Mouse (Mus musculus) liver, embryonic 12.5 days (tissue): Measurements from ENCODE around the gene Spon1. TPM values are rescaled to one million over a fixed set of nuclear protein-coding genes. Genes with fewer than 3 reads are reported as not detected.

Source experiments
- ATAC-seq: fragments of 200-750 bp; cut with Nextera tagmentation; 2 replicates; pipeline ENCODE4 v1.8.0; 2017; ENCODE audit warnings: moderate number of reproducible peaks, mild to moderate bottlenecking, moderate library complexity
- H3K27ac ChIP-seq: fragments of 300-500 bp; sonication (generic); 2 replicates; pipeline ENCODE4 v1.5.1; 2016; ENCODE audit warnings: mild to moderate bottlenecking
- H3K27me3 ChIP-seq: fragments of 300-500 bp; sonication (generic); replicated peaks from 2 replicates; pipeline ENCODE4 v1.6.1; 2016; ENCODE audit warnings: mild to moderate bottlenecking, moderate library complexity
- H3K36me3 ChIP-seq: fragments of 300-500 bp; sonication (generic); 2 replicates; pipeline ENCODE4 v1.6.1; 2016; ENCODE audit warnings: mild to moderate bottlenecking, moderate library complexity
- H3K4me1 ChIP-seq: fragments of 300-500 bp; sonication (generic); 2 replicates; pipeline ENCODE4 v1.6.1; 2016
- H3K4me2 ChIP-seq: fragments of 300-500 bp; sonication (generic); 2 replicates; pipeline ENCODE4 v1.6.1; 2016; ENCODE audit warnings: mild to moderate bottlenecking, moderate library complexity
- H3K4me3 ChIP-seq: fragments of 300-500 bp; sonication (generic); 2 replicates; pipeline ENCODE4 v1.5.1; 2016; ENCODE audit warnings: mild to moderate bottlenecking, moderate library complexity
- H3K9ac ChIP-seq: fragments of 300-500 bp; sonication (generic); 2 replicates; pipeline ENCODE4 v1.6.1; 2016; ENCODE audit warnings: mild to moderate bottlenecking, moderate library complexity
- H3K9me3 ChIP-seq: fragments of 300-500 bp; sonication (generic); replicated peaks from 2 replicates; pipeline ENCODE4 v1.6.1; 2016; ENCODE audit warnings: mild to moderate bottlenecking, moderate library complexity
- WGBS: fragments of 180-500 bp; shearing (Covaris S2); methylation state at CpG from one replicate; pipeline ENCODE4 v1.1.7; 2016; ENCODE audit not compliant: insufficient replicate concordance; 5-methylcytosine and 5-hydroxymethylcytosine counted together
- polyA plus RNA-seq: library from polyadenylated mRNA; unstranded; fragments of >200 nt; fragmentation: Nextera tagmentation; extraction: Ambion mirVana; gene quantifications from 2 replicates; pipeline ENCODE4 v1.2.1, GENCODE M21; 2016

The Spon1 gene
- polyA plus RNA-seq, 1 experiment from 2014 or later: 1.8 TPM

DNA sequence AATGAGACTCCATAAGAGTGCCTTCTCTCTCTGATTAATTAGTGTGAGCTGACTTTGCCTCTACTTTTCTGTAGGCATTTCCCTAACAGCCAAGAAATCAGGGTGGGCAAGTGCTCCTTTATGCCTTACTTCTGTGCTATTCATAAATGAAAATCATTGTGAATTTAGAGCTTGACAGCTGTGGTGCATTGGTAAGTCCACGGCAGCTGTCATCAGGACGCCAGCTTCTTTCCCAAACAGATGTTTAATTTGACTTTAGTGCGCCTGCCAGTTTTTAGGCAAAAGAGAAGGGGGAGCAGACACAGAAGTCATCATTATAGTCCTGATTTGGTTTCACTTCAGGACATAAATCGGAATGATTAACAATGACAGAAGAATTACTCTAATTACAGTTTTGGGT is 84.6 kb downstream of the Spon1 start:
- Histone ChIP-seq H3K27me3 (no peaks in the 10 kb centered on the region), H3K27ac (no peak overlapping the region), H3K4me3 (no peak overlapping the region), H3K9me3 (no peaks in the 10 kb centered on the region), H3K4me1 (peaks cover 7% of the 10 kb centered on the region; the same call in 1 of the 2 replicates), H3K4me2 (no peak overlapping the region), H3K36me3 (no peaks in the 10 kb centered on the region), H3K9ac (no peak overlapping the region)
- 62% methylated on average over 4 of the region's 4 CpGs for WGBS
- ATAC-seq: no peak

DNA sequence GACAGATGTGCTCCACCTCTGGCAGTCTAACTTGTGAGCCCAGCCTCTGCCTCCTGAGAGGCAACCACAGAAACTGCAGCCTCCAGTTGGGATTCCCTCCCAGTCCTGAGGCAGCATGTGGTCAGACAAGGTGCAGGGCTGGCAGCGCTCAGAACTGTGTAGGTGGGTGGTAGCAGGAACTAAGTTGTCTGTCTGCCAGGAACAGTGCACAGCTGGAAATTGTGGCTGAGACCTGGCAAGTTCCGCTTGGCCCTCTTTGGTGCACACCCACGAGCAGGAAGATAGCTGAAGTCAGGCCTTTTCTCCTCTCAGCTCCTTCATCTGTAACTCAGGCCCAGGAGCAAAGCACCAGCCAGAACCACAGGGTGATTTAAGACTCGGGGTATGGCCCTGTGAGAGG is 89.6 kb downstream of the Spon1 start:
- no peak overlapping the region for H3K27ac ChIP-seq
- ATAC-seq: no peak

DNA sequence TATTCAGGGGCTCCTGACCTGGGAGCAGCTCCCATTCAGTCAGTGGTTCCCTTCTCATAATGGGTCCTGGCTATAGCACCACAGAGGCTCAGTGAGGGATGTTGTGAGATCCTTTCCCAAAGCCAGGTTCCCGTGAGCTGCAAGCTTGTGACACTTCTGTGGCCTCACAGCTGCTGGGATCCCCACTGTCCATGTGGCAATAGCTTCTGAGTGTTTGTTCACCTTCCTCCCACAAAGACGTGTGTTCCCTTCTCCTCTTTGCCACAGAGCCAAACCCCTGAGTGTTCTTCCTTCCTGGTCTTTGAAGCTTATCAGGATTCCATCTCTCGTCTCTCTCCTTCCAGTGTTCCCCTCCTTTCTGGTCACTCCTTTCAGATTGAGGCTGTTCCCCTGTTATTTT is 90.3 kb downstream of the Spon1 start:
- H3K27me3 ChIP-seq: no peaks in the 10 kb centered on the region
- H3K9ac ChIP-seq: no peak overlapping the region
- no peaks in the 10 kb centered on the region for H3K36me3 ChIP-seq
- H3K9me3 ChIP-seq: no peaks in the 10 kb centered on the region
- H3K27ac ChIP-seq: no peak overlapping the region
- 23% methylated on average over 3 of the region's 3 CpGs for WGBS
- H3K4me2 ChIP-seq: no peak overlapping the region
- no peak for ATAC-seq
- H3K4me3 ChIP-seq: no peak overlapping the region
- no peaks in the 10 kb centered on the region for H3K4me1 ChIP-seq

More for the DNA sequence above, 89.6 kb downstream of the Spon1 start:
- Histone ChIP-seq H3K9me3 (no peaks in the 10 kb centered on the region), H3K4me3 (no peak overlapping the region), H3K4me2 (no peak overlapping the region), H3K4me1 (no peaks in the 10 kb centered on the region), H3K36me3 (no peaks in the 10 kb centered on the region), H3K9ac (no peak overlapping the region), H3K27me3 (no peaks in the 10 kb centered on the region)
- 63% methylated on average over 4 of the region's 4 CpGs for WGBS

DNA sequence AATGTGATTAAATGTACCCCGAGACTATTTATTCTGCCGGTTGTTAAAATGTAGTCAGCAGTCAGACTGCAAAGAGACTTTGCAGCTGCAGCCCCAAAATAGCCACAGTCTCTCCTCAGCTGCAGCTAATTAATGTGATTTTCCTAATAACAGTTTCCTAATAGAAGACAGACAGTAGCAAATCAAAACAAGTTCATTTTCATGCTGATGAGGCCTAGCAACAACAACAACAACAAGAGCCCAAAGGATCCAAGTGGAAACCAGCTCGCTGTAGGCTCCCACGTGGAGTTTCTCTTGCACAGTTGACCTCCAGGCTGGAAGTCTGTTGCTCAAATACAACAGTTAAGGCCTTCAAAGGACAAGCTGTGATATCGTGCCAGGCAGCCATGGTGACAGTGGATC is 93.7 kb downstream of the Spon1 start:
- no peak overlapping the region for H3K9ac ChIP-seq
- no peaks in the 10 kb centered on the region for H3K27me3 ChIP-seq
- no peak overlapping the region for H3K4me3 ChIP-seq
- no peaks in the 10 kb centered on the region for H3K4me1 ChIP-seq
- H3K9me3 ChIP-seq: no peaks in the 10 kb centered on the region
- no peak overlapping the region for H3K4me2 ChIP-seq
- H3K27ac ChIP-seq: no peak overlapping the region
- no peaks in the 10 kb centered on the region for H3K36me3 ChIP-seq
- ATAC-seq: no peak
- WGBS: 71% methylated on average over 5 of the region's 5 CpGs

DNA sequence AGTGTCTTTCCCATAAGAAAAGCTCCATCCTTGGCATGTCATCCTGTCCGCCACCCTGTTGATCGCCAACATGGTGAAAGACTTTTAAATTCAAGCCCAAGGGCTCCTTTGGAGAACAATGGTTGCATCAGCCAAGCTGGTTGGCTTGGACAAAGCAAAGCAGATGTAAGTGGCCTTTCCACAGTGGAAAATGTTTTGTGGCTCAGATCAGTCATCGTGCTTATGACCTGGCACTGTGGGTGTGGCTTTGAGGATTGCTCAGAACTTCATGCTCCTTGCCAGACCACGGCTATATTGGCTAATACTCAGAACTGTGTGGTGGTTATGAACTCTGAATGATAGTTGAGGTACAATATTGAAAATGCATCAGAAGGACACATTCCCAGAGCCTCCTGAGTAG is 96.2 kb downstream of the Spon1 start:
- Histone ChIP-seq H3K4me1 (no peaks in the 10 kb centered on the region), H3K9me3 (no peaks in the 10 kb centered on the region), H3K36me3 (no peaks in the 10 kb centered on the region), H3K4me2 (no peak overlapping the region), H3K27me3 (no peaks in the 10 kb centered on the region), H3K9ac (no peak overlapping the region), H3K4me3 (no peak overlapping the region), H3K27ac (no peak overlapping the region)
- 74% methylated on average over 4 of the region's 4 CpGs for WGBS
- ATAC-seq: no peak

DNA sequence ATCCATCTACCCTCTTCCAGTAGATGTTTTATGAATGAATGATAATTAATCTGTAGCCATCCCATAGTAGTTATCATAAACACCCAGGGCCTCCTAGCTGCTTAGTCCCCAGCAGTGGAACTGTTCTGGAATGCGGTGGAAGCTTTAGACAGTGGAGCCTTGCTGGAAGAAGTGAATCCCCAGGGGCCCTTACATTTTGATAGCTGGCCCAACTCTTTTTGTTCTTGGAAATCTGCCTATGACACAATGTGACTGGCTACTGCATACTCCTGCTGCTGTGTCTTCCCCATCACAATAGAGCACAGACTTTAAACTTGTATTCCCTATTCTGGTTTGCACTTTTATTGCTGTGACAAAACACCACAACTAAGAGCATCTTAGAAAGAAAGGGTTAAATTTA is 107.0 kb downstream of the Spon1 start:
- Histone ChIP-seq H3K27me3 (no peaks in the 10 kb centered on the region), H3K36me3 (no peaks in the 10 kb centered on the region), H3K4me2 (no peak overlapping the region), H3K4me3 (no peak overlapping the region), H3K27ac (no peak overlapping the region), H3K4me1 (no peaks in the 10 kb centered on the region), H3K9me3 (no peaks in the 10 kb centered on the region), H3K9ac (no peak overlapping the region)
- WGBS: 74% methylated on average over 1 of the region's 1 CpGs
- no peak for ATAC-seq

DNA sequence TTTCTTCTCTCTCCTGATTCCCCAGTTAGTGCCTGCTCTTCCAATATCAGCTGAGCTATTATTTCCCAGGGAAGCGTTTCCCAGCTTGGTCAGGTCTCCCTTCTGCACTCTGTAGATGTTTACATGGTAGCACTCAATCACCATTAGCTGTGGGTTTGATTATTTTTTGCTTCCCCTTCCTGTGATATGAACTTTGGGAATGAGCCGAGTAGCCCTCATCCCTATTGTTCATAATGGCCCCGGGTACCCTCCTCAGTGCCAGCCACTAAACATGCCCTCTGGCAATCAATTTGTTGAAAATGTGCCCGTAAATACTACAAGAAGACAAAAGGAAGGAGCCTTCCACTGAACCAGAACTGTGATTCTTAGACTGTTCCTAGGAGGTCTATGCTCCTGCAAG is 111.7 kb downstream of the Spon1 start:
- no peak overlapping the region for H3K4me2 ChIP-seq
- no peak overlapping the region for H3K27ac ChIP-seq
- no peaks in the 10 kb centered on the region for H3K4me1 ChIP-seq
- H3K27me3 ChIP-seq: no peaks in the 10 kb centered on the region
- H3K9ac ChIP-seq: no peak overlapping the region
- H3K9me3 ChIP-seq: no peaks in the 10 kb centered on the region
- 54% methylated on average over 4 of the region's 4 CpGs for WGBS
- no peaks in the 10 kb centered on the region for H3K36me3 ChIP-seq
- no peak for ATAC-seq
- no peak overlapping the region for H3K4me3 ChIP-seq

DNA sequence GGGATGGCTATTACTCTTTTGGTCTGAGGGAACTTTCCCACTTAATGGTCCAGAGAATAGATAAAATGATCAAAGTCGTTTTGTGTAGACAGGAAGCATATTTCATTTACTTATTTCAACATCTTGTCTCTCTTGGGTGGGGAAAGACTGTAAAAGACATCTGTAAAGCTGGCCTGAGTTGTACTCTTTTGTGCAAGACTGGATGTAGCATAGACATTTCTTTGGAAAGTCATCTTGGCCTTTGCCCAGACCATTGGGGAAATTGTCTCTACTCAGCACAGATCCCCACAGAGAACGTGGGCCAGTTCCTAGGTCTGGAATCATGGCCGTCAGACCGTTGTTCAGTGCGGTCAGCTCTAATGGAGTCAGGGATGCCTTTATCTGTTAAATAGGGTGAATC is 112.1 kb downstream of the Spon1 start:
- 71% methylated on average over 5 of the region's 5 CpGs for WGBS
- no peaks in the 10 kb centered on the region for H3K36me3 ChIP-seq
- no peak for ATAC-seq
- no peak overlapping the region for H3K4me3 ChIP-seq
- no peak overlapping the region for H3K4me2 ChIP-seq
- no peaks in the 10 kb centered on the region for H3K27me3 ChIP-seq
- no peak overlapping the region for H3K9ac ChIP-seq
- no peaks in the 10 kb centered on the region for H3K4me1 ChIP-seq
- no peaks in the 10 kb centered on the region for H3K9me3 ChIP-seq
- H3K27ac ChIP-seq: no peak overlapping the region

DNA sequence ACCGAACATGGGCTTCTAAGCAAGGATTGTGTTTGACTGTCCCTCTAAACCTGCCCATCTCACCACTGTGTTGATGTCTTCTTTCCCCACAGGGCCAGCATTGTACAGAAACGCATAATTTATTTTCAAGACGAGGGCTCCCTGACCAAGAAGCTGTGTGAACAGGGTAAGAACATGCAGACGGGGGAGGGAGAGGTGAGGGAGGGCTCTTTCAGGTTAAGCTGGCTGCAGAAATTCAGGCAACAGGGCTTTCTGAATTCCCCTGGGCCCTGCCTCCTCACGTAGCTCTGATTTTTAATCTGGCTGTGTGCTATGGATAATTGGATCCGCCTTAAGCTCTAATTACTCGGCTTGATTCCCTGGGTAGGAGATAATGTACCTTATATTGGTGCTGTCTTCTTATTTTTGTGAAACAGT is 113.3 kb downstream of the Spon1 start:
- Histone ChIP-seq H3K9me3 (no peaks in the 10 kb centered on the region), H3K4me3 (no peak overlapping the region), H3K4me1 (no peaks in the 10 kb centered on the region), H3K9ac (no peak overlapping the region), H3K27me3 (no peaks in the 10 kb centered on the region), H3K36me3 (no peaks in the 10 kb centered on the region), H3K4me2 (no peak overlapping the region), H3K27ac (no peak overlapping the region)
- ATAC-seq: no peak
- 59% methylated on average over 7 of the region's 7 CpGs for WGBS

DNA sequence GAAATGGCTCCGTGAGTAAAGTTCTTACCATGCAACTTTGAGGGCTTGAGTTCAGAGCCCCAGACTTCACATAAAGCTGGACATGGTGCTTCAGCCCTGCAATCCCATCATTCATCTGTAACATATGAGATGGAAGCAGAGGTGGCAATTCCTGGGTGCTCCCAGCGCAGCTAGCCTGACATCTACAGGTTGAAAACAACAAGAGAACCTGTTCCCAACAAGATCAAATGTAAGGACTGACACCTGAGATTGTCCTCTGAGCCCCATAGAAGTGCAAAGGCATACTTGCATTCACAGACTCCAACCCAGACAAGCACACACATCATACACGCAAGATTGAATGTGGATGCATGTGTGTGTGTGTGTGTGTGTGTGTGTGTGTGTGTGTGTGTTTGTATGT is 114.2 kb downstream of the Spon1 start:
- no peaks in the 10 kb centered on the region for H3K4me1 ChIP-seq
- no peaks in the 10 kb centered on the region for H3K9me3 ChIP-seq
- H3K4me2 ChIP-seq: no peak overlapping the region
- H3K9ac ChIP-seq: no peak overlapping the region
- H3K36me3 ChIP-seq: no peaks in the 10 kb centered on the region
- no peak overlapping the region for H3K4me3 ChIP-seq
- WGBS: 72% methylated on average over 3 of the region's 3 CpGs
- no peak for ATAC-seq
- H3K27ac ChIP-seq: no peak overlapping the region
- H3K27me3 ChIP-seq: no peaks in the 10 kb centered on the region

DNA sequence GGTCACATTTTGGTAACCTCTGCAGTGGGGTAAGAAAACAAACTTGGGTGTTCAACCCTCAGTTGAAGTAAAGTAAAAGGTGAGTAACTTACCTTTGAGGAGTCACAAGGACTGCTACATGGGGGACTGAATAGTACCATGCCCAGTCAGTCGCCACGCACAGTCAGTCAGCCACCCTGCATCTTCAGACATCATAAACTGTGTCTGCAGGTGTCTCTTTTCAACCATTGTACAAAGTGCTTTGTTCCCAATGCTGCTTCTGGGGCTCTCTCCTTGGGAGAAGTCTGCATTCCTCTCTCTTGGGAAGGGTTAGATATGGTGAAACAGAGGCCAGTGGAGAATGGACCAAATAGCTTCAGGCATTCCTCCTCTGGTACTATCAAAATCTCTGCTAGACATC is 125.0 kb downstream of the Spon1 start:
- ATAC-seq: no peak
- Histone ChIP-seq H3K4me1 (no peaks in the 10 kb centered on the region), H3K9me3 (no peaks in the 10 kb centered on the region), H3K27ac (no peak overlapping the region), H3K9ac (no peak overlapping the region), H3K36me3 (no peaks in the 10 kb centered on the region), H3K4me3 (no peak overlapping the region), H3K27me3 (no peaks in the 10 kb centered on the region), H3K4me2 (no peak overlapping the region)
- 78% methylated on average over 2 of the region's 2 CpGs for WGBS

DNA sequence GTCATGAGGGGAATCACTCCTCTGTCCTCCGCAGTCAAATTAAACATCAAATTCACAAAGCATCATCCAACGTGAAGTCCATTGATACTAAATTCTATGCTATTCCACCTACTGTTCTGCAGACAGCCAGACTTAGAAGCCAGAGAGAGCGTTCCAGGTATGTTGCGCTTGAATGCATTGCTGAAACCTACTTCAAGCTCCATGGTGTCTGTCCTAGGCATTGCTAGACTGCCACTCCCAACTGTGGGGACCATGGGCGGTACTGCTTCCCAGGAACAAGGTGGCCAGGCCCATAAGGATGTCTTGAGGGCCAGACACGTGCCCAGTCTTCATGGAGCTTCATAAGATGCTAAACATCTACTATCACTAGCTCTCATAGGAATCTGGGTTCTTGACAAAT is 125.7 kb downstream of the Spon1 start:
- H3K4me2 ChIP-seq: no peak overlapping the region
- no peaks in the 10 kb centered on the region for H3K27me3 ChIP-seq
- no peak overlapping the region for H3K9ac ChIP-seq
- ATAC-seq: no peak
- H3K27ac ChIP-seq: no peak overlapping the region
- 72% methylated on average over 6 of the region's 6 CpGs for WGBS
- no peak overlapping the region for H3K4me3 ChIP-seq
- H3K36me3 ChIP-seq: no peaks in the 10 kb centered on the region
- H3K4me1 ChIP-seq: no peaks in the 10 kb centered on the region
- H3K9me3 ChIP-seq: no peaks in the 10 kb centered on the region

DNA sequence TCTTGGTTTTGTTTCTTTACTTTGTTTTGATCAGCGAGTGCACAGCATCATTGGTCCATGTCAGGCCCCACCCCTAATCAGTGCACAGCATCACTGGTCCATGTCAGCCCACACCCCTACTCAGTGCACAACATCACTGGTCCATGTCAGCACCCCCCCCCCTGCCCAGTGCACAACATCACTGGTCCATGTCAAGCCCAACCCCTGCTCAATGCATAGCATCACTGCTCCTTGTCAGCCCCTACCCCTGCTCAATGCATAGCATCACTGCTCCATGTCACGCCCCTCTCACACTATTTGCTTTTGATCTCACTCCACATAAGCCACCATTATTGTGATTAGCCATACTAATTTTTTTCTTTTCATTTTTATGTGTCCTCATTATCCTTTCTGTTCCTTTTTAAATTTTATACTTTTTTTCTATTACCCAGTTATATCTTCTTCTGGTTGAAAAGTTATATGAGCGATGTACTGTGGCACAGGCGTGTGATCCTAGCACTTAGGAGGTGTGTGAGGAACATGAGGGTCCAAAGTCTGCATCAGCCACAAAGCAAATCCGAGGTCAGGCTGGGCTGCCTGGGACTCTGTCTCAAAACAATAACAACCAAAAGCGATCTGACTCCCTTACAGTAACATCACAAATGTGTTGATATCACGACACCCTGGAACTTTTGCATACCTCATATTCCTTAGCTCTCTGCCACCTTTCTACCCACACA is 128.3 kb downstream of the Spon1 start:
- Histone ChIP-seq H3K27me3 (no peaks in the 10 kb centered on the region), H3K4me2 (no peak overlapping the region), H3K4me3 (no peak overlapping the region), H3K27ac (no peak overlapping the region), H3K9ac (no peak overlapping the region), H3K9me3 (peaks cover 3% of the 10 kb centered on the region; the same call in 1 of the 2 replicates), H3K4me1 (no peaks in the 10 kb centered on the region), H3K36me3 (no peaks in the 10 kb centered on the region)
- 66% methylated on average over 7 of the region's 7 CpGs for WGBS
- no peak for ATAC-seq
